Mouse (Mus musculus) brain, embryonic 14.5 days (tissue): Measurements from ENCODE around the gene Spry1. TPM values are rescaled to one million over a fixed set of nuclear protein-coding genes. Genes with fewer than 3 reads are reported as not detected.
A peak's percentile ranks its signal among the peaks of the same experiment; 100 is the strongest.

Source experiments
- DNase-seq: peaks from one replicate; pipeline ENCODE4 v3.0.0-alpha.2; 2011; ENCODE audit warnings: low read depth
- CTCF ChIP-seq: fragments of 200-500 bp; IDR thresholded peaks from 2 replicates; pipeline ENCODE4 v1.5.1; 2012; ENCODE audit warnings: inconsistent platforms, mild to moderate bottlenecking, moderate library complexity, borderline replicate concordance; ENCODE audit not compliant: insufficient read depth, insufficient read length; ENCODE audit errors: extremely low read depth
- POLR2A ChIP-seq: fragments of 200-500 bp; IDR thresholded peaks from 2 replicates; pipeline ENCODE4 v1.6.1; 2012; ENCODE audit warnings: mild to moderate bottlenecking, inconsistent platforms, borderline replicate concordance; ENCODE audit not compliant: poor library complexity, insufficient read depth, insufficient read length, severe bottlenecking; ENCODE audit errors: extremely low read depth
- polyA plus RNA-seq: library from polyadenylated mRNA; depleted of rRNA; stranded (reverse); fragments of >200 nt; gene quantifications from 2 replicates; pipeline ENCODE4 v1.2.3, GENCODE M21; 2012

Spry1 gene
- polyA plus RNA-seq, 1 experiment, result 20.2 TPM

GRCm38 (mm10) chr3:37659621-37660020, 19.9 kb downstream of the Spry1 start:
- no peak for DNase-seq
- TF ChIP-seq CTCF, result no peak
- no peak for TF ChIP-seq POLR2A

- DNase-seq, result peak; percentile 81
- TF ChIP-seq CTCF, result no peak
- no peak for TF ChIP-seq POLR2A
These were observed 26.8 kb downstream of the Spry1 start for GRCm38 (mm10) chr3:37666291-37667118.

GRCm38 (mm10) chr3:37667119-37667467, 27.3 kb downstream of the Spry1 start:
- DNase-seq, result no peak
- TF ChIP-seq CTCF (no peak), POLR2A (no peak)

- no peak for TF ChIP-seq POLR2A
- TF ChIP-seq CTCF, result no peak
- no peak for DNase-seq
These were observed 28.0 kb downstream of the Spry1 start for GRCm38 (mm10) chr3:37667736-37668135.

- no peak for TF ChIP-seq CTCF
- no peak for TF ChIP-seq POLR2A
- no peak for DNase-seq
These were observed 28.9 kb downstream of the Spry1 start for GRCm38 (mm10) chr3:37668652-37669051.

GRCm38 (mm10) chr3:37669100-37669499, 29.4 kb downstream of the Spry1 start:
- DNase-seq, result no peak
- TF ChIP-seq POLR2A, result no peak

GRCm38 (mm10) chr3:37672266-37673040, 32.7 kb downstream of the Spry1 start:
- DNase-seq, result peak; percentile 40
- TF ChIP-seq CTCF (no peak), POLR2A (no peak)

GRCm38 (mm10) chr3:37673513-37674261, 33.9 kb downstream of the Spry1 start:
- DNase-seq, result peak; percentile 71
- no peak for TF ChIP-seq POLR2A
- TF ChIP-seq CTCF, result no peak

- DNase-seq, result no peak
- TF ChIP-seq POLR2A, result no peak
- no peak for TF ChIP-seq CTCF
These were observed 35.3 kb downstream of the Spry1 start for GRCm38 (mm10) chr3:37675056-37675525.

GRCm38 (mm10) chr3:37676291-37676690, 36.5 kb downstream of the Spry1 start:
- TF ChIP-seq POLR2A (no peak), CTCF (no peak)
- DNase-seq, result no peak

- no peak for TF ChIP-seq CTCF
- TF ChIP-seq POLR2A, result no peak
- no peak for DNase-seq
These were observed 46.5 kb downstream of the Spry1 start for GRCm38 (mm10) chr3:37686219-37686618.

GRCm38 (mm10) chr3:37686751-37687150, 47.0 kb downstream of the Spry1 start:
- no peak for DNase-seq
- no peak for TF ChIP-seq CTCF
- no peak for TF ChIP-seq POLR2A
